Mouse (Mus musculus): ENCODE data around the gene Entpd1. TPM values are rescaled to one million over a fixed set of nuclear protein-coding genes. Genes with fewer than 3 reads are reported as not detected.

Gene Entpd1
- polyA plus RNA-seq, 1 experiment from 2014 or later, result 3.7 TPM

- H3K4me3 ChIP-seq, result no peak overlapping the region
- H3K36me3 ChIP-seq (replicated peaks), result no peaks in the 10 kb centered on the region
- WGBS, result 90% methylated on average over 5 of the region's 5 CpGs
- no peaks in the 10 kb centered on the region for H3K4me1 ChIP-seq
- DNase-seq (ENCODE audit: extremely low spot score, low spot score), result no peak
- no peaks in the 10 kb centered on the region for H3K27me3 ChIP-seq (ENCODE audit: poor library complexity, severe bottlenecking)
- no peaks in the 10 kb centered on the region for H3K9me3 ChIP-seq
- no peak overlapping the region for H3K27ac ChIP-seq
Observed at GRCm38 (mm10) chr19:40632668-40633067, 20.5 kb downstream of the Entpd1 start.

GRCm38 (mm10) chr19:40633144-40633543 is 21.0 kb downstream of the Entpd1 start:
- no peaks in the 10 kb centered on the region for H3K9me3 ChIP-seq
- no peaks in the 10 kb centered on the region for H3K36me3 ChIP-seq (replicated peaks)
- DNase-seq (ENCODE audit: extremely low spot score, low spot score), result no peak
- WGBS, result 58% methylated on average over 1 of the region's 1 CpGs
- H3K27me3 ChIP-seq (ENCODE audit: poor library complexity, severe bottlenecking), result no peaks in the 10 kb centered on the region
- no peak overlapping the region for H3K4me3 ChIP-seq
- H3K4me1 ChIP-seq, result no peaks in the 10 kb centered on the region
- no peak overlapping the region for H3K27ac ChIP-seq

GRCm38 (mm10) chr19:40637091-40637490 is 24.9 kb downstream of the Entpd1 start:
- Histone ChIP-seq H3K36me3 (replicated peaks) (no peaks in the 10 kb centered on the region), H3K27ac (no peak overlapping the region), H3K27me3 (ENCODE audit: poor library complexity, severe bottlenecking) (no peaks in the 10 kb centered on the region), H3K4me1 (no peaks in the 10 kb centered on the region), H3K4me3 (no peak overlapping the region), H3K9me3 (no peaks in the 10 kb centered on the region)
- WGBS, result 68% methylated on average over 4 of the region's 4 CpGs
- no peak for DNase-seq (ENCODE audit: extremely low spot score, low spot score)

- no peaks in the 10 kb centered on the region for H3K36me3 ChIP-seq (replicated peaks)
- no peaks in the 10 kb centered on the region for H3K9me3 ChIP-seq
- 83% methylated on average over 7 of the region's 7 CpGs for WGBS
- DNase-seq (ENCODE audit: extremely low spot score, low spot score), result no peak
- H3K27me3 ChIP-seq (ENCODE audit: poor library complexity, severe bottlenecking), result no peaks in the 10 kb centered on the region
- H3K27ac ChIP-seq, result no peak overlapping the region
- H3K4me3 ChIP-seq, result no peak overlapping the region
- no peaks in the 10 kb centered on the region for H3K4me1 ChIP-seq
Observed at GRCm38 (mm10) chr19:40637601-40638000, 25.4 kb downstream of the Entpd1 start.

GRCm38 (mm10) chr19:40638582-40638981 is 26.4 kb downstream of the Entpd1 start:
- Histone ChIP-seq H3K27ac (no peak overlapping the region), H3K9me3 (no peaks in the 10 kb centered on the region), H3K4me3 (no peak overlapping the region), H3K36me3 (replicated peaks) (no peaks in the 10 kb centered on the region), H3K4me1 (no peaks in the 10 kb centered on the region), H3K27me3 (ENCODE audit: poor library complexity, severe bottlenecking) (no peaks in the 10 kb centered on the region)
- 94% methylated on average over 5 of the region's 5 CpGs for WGBS
- DNase-seq (ENCODE audit: extremely low spot score, low spot score), result no peak

- no peak overlapping the region for H3K27ac ChIP-seq
- DNase-seq (ENCODE audit: extremely low spot score, low spot score), result no peak
- no peaks in the 10 kb centered on the region for H3K27me3 ChIP-seq (ENCODE audit: poor library complexity, severe bottlenecking)
- H3K4me1 ChIP-seq, result no peaks in the 10 kb centered on the region
- no peaks in the 10 kb centered on the region for H3K36me3 ChIP-seq (replicated peaks)
- no peaks in the 10 kb centered on the region for H3K9me3 ChIP-seq
- H3K4me3 ChIP-seq, result no peak overlapping the region
- 88% methylated on average over 11 of the region's 11 CpGs for WGBS
Observed at GRCm38 (mm10) chr19:40639729-40640304, 27.7 kb downstream of the Entpd1 start.

- Histone ChIP-seq H3K27ac (no peak overlapping the region), H3K4me3 (no peak overlapping the region), H3K27me3 (ENCODE audit: poor library complexity, severe bottlenecking) (no peaks in the 10 kb centered on the region), H3K4me1 (no peaks in the 10 kb centered on the region), H3K9me3 (no peaks in the 10 kb centered on the region), H3K36me3 (replicated peaks) (no peaks in the 10 kb centered on the region)
- WGBS, result 86% methylated on average over 2 of the region's 2 CpGs
- no peak for DNase-seq (ENCODE audit: extremely low spot score, low spot score)
Observed at GRCm38 (mm10) chr19:40640799-40641198, 28.6 kb downstream of the Entpd1 start.

GRCm38 (mm10) chr19:40643846-40644245 is 31.7 kb downstream of the Entpd1 start:
- Histone ChIP-seq H3K9me3 (no peaks in the 10 kb centered on the region), H3K4me1 (peaks cover 6% of the 10 kb centered on the region; the same call in 1 of the 2 replicates), H3K4me3 (no peak overlapping the region), H3K27me3 (ENCODE audit: poor library complexity, severe bottlenecking) (no peaks in the 10 kb centered on the region), H3K27ac (no peak overlapping the region), H3K36me3 (replicated peaks) (no peaks in the 10 kb centered on the region)
- no peak for DNase-seq (ENCODE audit: extremely low spot score, low spot score)
- WGBS, result 93% methylated on average over 1 of the region's 1 CpGs

GRCm38 (mm10) chr19:40646379-40646778 is 34.2 kb downstream of the Entpd1 start:
- no peaks in the 10 kb centered on the region for H3K27me3 ChIP-seq (ENCODE audit: poor library complexity, severe bottlenecking)
- H3K36me3 ChIP-seq (replicated peaks), result no peaks in the 10 kb centered on the region
- H3K27ac ChIP-seq, result no peak overlapping the region
- DNase-seq (ENCODE audit: extremely low spot score, low spot score), result no peak
- H3K9me3 ChIP-seq, result no peaks in the 10 kb centered on the region
- no peak overlapping the region for H3K4me3 ChIP-seq
- 67% methylated on average over 6 of the region's 6 CpGs for WGBS
- H3K4me1 ChIP-seq, result peaks cover 7% of the 10 kb centered on the region; the same call in 1 of the 2 replicates

GRCm38 (mm10) chr19:40647319-40648158 is 35.4 kb downstream of the Entpd1 start:
- Histone ChIP-seq H3K9me3 (no peaks in the 10 kb centered on the region), H3K27ac (no peak overlapping the region), H3K4me3 (no peak overlapping the region), H3K36me3 (replicated peaks) (no peaks in the 10 kb centered on the region), H3K27me3 (ENCODE audit: poor library complexity, severe bottlenecking) (no peaks in the 10 kb centered on the region), H3K4me1 (peaks cover 13% of the 10 kb centered on the region; the same call in 1 of the 2 replicates)
- WGBS, result 75% methylated on average over 9 of the region's 9 CpGs
- no peak for DNase-seq (ENCODE audit: extremely low spot score, low spot score)

- DNase-seq (ENCODE audit: extremely low spot score, low spot score), result no peak
- H3K9me3 ChIP-seq, result no peaks in the 10 kb centered on the region
- H3K27ac ChIP-seq, result no peak overlapping the region
- H3K4me3 ChIP-seq, result no peak overlapping the region
- H3K27me3 ChIP-seq (ENCODE audit: poor library complexity, severe bottlenecking), result no peaks in the 10 kb centered on the region
- WGBS, result 79% methylated on average over 5 of the region's 5 CpGs
- H3K36me3 ChIP-seq (replicated peaks), result no peaks in the 10 kb centered on the region
- H3K4me1 ChIP-seq, result peaks cover 13% of the 10 kb centered on the region; the same call in 1 of the 2 replicates
Observed at GRCm38 (mm10) chr19:40650090-40650489, 37.9 kb downstream of the Entpd1 start.

- DNase-seq (ENCODE audit: extremely low spot score, low spot score), result no peak
- WGBS, result 86% methylated on average over 5 of the region's 5 CpGs
- Histone ChIP-seq H3K27me3 (ENCODE audit: poor library complexity, severe bottlenecking) (peaks cover 16% of the 10 kb centered on the region), H3K9me3 (no peaks in the 10 kb centered on the region), H3K36me3 (replicated peaks) (no peaks in the 10 kb centered on the region), H3K4me3 (no peak overlapping the region), H3K27ac (no peak overlapping the region), H3K4me1 (peaks cover 28% of the 10 kb centered on the region)
Observed at GRCm38 (mm10) chr19:40656207-40656606, 44.0 kb downstream of the Entpd1 start.

- Histone ChIP-seq H3K4me1 (peaks cover 21% of the 10 kb centered on the region), H3K4me3 (no peak overlapping the region), H3K9me3 (no peaks in the 10 kb centered on the region), H3K27ac (no peak overlapping the region), H3K36me3 (replicated peaks) (no peaks in the 10 kb centered on the region), H3K27me3 (ENCODE audit: poor library complexity, severe bottlenecking) (peaks cover 23% of the 10 kb centered on the region)
- WGBS, result 79% methylated on average over 6 of the region's 6 CpGs
- no peak for DNase-seq (ENCODE audit: extremely low spot score, low spot score)
Observed at GRCm38 (mm10) chr19:40658281-40658680, 46.1 kb downstream of the Entpd1 start.

All from forebrain, embryonic 10.5 days (tissue).